Mouse (Mus musculus): ENCODE measurements around the gene Ubash3b.

DNA sequence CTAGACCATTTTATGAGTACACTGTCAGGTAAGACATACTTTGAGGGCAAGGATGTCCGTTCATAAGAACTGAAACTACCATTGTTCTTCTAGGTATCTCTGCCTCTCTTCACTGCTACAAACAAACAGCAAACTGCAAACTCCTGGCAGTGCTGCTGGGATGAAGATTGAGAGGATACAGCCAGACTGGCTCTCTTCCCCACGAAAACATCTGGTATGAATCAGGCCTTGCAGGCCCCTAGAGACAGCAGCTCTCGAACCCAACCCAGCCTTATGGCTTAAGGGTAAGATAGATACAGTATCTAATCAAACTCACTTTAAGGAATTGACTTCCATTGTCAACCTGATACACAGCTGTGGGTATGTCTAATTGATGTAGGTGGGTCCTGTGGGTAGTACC, 11.7 kb upstream of the Ubash3b start:
- no peak for TF ChIP-seq CTCF (IDR thresholded peaks at IDR 0.05; ENCODE audit: extremely low read depth, insufficient read length, insufficient replicate concordance, low read depth, low read length)
- no peak for TF ChIP-seq POLR2A (IDR thresholded peaks at IDR 0.05; ENCODE audit: low read depth, low read length)
